Mouse (Mus musculus) heart, embryonic 12.5 days (tissue): ENCODE results near the gene Lgi4. TPM values are rescaled to one million over a fixed set of nuclear protein-coding genes. Genes with fewer than 3 reads are reported as not detected.

ENCODE experiments used
- ATAC-seq: fragments of 200-750 bp; cut with Nextera tagmentation; 2 replicates; pipeline ENCODE4 v1.8.0; 2017; ENCODE audit warnings: moderate TSS enrichment, moderate library complexity; ENCODE audit not compliant: insufficient number of reproducible peaks, low FRiP score
- H3K27ac ChIP-seq: fragments of 300-500 bp; sonication (generic); 2 replicates; pipeline ENCODE4 v1.5.1; 2016; ENCODE audit warnings: mild to moderate bottlenecking, moderate library complexity; ENCODE audit not compliant: poor library complexity, severe bottlenecking
- H3K27me3 ChIP-seq: fragments of 300-500 bp; sonication (generic); replicated peaks from 2 replicates; pipeline ENCODE4 v1.6.1; 2016; ENCODE audit warnings: mild to moderate bottlenecking, moderate library complexity
- H3K36me3 ChIP-seq: fragments of 300-500 bp; sonication (generic); 2 replicates; pipeline ENCODE4 v1.6.1; 2016; ENCODE audit warnings: mild to moderate bottlenecking, moderate library complexity
- H3K4me1 ChIP-seq: fragments of 300-500 bp; sonication (generic); replicated peaks from 2 replicates; pipeline ENCODE4 v1.6.1; 2016; ENCODE audit warnings: mild to moderate bottlenecking
- H3K4me2 ChIP-seq: fragments of 300-500 bp; sonication (generic); 2 replicates; pipeline ENCODE4 v1.6.1; 2016; ENCODE audit warnings: mild to moderate bottlenecking, moderate library complexity
- H3K4me3 ChIP-seq: fragments of 300-500 bp; sonication (generic); 2 replicates; pipeline ENCODE4 v1.5.1; 2016; ENCODE audit warnings: mild to moderate bottlenecking
- H3K9ac ChIP-seq: fragments of 300-500 bp; sonication (generic); 2 replicates; pipeline ENCODE4 v1.6.1; 2016; ENCODE audit warnings: mild to moderate bottlenecking, moderate library complexity
- H3K9me3 ChIP-seq: fragments of 300-500 bp; sonication (generic); replicated peaks from 2 replicates; pipeline ENCODE4 v1.6.1; 2016; ENCODE audit warnings: mild to moderate bottlenecking, moderate library complexity
- WGBS: fragments of 180-500 bp; shearing (Covaris S2); methylation state at CpG from one replicate; pipeline ENCODE4 v1.1.7; 2016; 5-methylcytosine and 5-hydroxymethylcytosine counted together
- polyA plus RNA-seq: library from polyadenylated mRNA; unstranded; fragments of >200 nt; fragmentation: Nextera tagmentation; extraction: Ambion mirVana; gene quantifications from 2 replicates; pipeline ENCODE4 v1.2.1, GENCODE M21; 2016

Lgi4 gene
- polyA plus RNA-seq, 1 experiment from 2014 or later = 0.14 TPM

GRCm38 (mm10) chr7:31052251-31052635 lies 6.9 kb upstream of the Lgi4 start:
- peak overlapping the region; percentile 58 for H3K9ac ChIP-seq
- peak overlapping the region; percentile 42 for H3K4me3 ChIP-seq
- WGBS = 7% methylated on average over 22 of the region's 22 CpGs
- peaks cover 48% of the 10 kb centered on the region for H3K27me3 ChIP-seq
- H3K4me1 ChIP-seq = peaks cover 68% of the 10 kb centered on the region
- peak overlapping the region; percentile 75 for H3K4me2 ChIP-seq
- H3K9me3 ChIP-seq = no peaks in the 10 kb centered on the region
- ATAC-seq = no peak
- H3K36me3 ChIP-seq = no peaks in the 10 kb centered on the region
- no peak overlapping the region for H3K27ac ChIP-seq

- 2% methylated on average over 34 of the region's 34 CpGs for WGBS
- ATAC-seq = peak; percentile 33
- H3K4me1 ChIP-seq = peaks cover 68% of the 10 kb centered on the region
Measured at GRCm38 (mm10) chr7:31052636-31053434, 6.3 kb upstream of the Lgi4 start.

GRCm38 (mm10) chr7:31053882-31054447 lies 5.2 kb upstream of the Lgi4 start:
- Histone ChIP-seq H3K9me3 (no peaks in the 10 kb centered on the region), H3K36me3 (no peaks in the 10 kb centered on the region), H3K9ac (peak overlapping the region; percentile 71), H3K4me1 (peaks cover 68% of the 10 kb centered on the region), H3K27me3 (peaks cover 35% of the 10 kb centered on the region), H3K4me3 (peak overlapping the region; percentile 42), H3K4me2 (peak overlapping the region; percentile 75), H3K27ac (peak overlapping the region; percentile 96)
- WGBS = 15% methylated on average over 10 of the region's 10 CpGs
- ATAC-seq = no peak

More at GRCm38 (mm10) chr7:31052636-31053434, 6.3 kb upstream of the Lgi4 start:
- Histone ChIP-seq H3K27me3 (peaks cover 43% of the 10 kb centered on the region), H3K4me2 (peak overlapping the region; percentile 75), H3K27ac (0 out of 2 replicates have a peak overlapping the region, but pooled peaks have one; percentile 96), H3K4me3 (peak overlapping the region; percentile 42), H3K36me3 (no peaks in the 10 kb centered on the region), H3K9me3 (no peaks in the 10 kb centered on the region), H3K9ac (peak overlapping the region; percentile 71)

- WGBS = 22% methylated on average over 11 of the region's 11 CpGs
- ATAC-seq = peak; percentile 26
- peak overlapping the region; percentile 75 for H3K4me2 ChIP-seq
- peak overlapping the region; percentile 42 for H3K4me3 ChIP-seq
- H3K9me3 ChIP-seq = no peaks in the 10 kb centered on the region
- H3K4me1 ChIP-seq = peaks cover 67% of the 10 kb centered on the region
- peaks cover 27% of the 10 kb centered on the region for H3K27me3 ChIP-seq
- H3K9ac ChIP-seq = peak overlapping the region; percentile 71
- H3K27ac ChIP-seq = peak overlapping the region; percentile 96
- no peaks in the 10 kb centered on the region for H3K36me3 ChIP-seq
Measured at GRCm38 (mm10) chr7:31054661-31055320, 4.4 kb upstream of the Lgi4 start.

GRCm38 (mm10) chr7:31055354-31055824 lies 3.8 kb upstream of the Lgi4 start:
- peak overlapping the region; percentile 42 for H3K4me3 ChIP-seq
- no peaks in the 10 kb centered on the region for H3K9me3 ChIP-seq
- H3K4me1 ChIP-seq = peaks cover 61% of the 10 kb centered on the region
- H3K4me2 ChIP-seq = peak overlapping the region; percentile 75
- no peaks in the 10 kb centered on the region for H3K36me3 ChIP-seq
- ATAC-seq = peak; percentile 78
- WGBS = 8% methylated on average over 10 of the region's 10 CpGs
- H3K9ac ChIP-seq = peak overlapping the region; percentile 71
- peak overlapping the region; percentile 96 for H3K27ac ChIP-seq
- H3K27me3 ChIP-seq = peaks cover 21% of the 10 kb centered on the region

- ATAC-seq = no peak
- Histone ChIP-seq H3K4me1 (peaks cover 57% of the 10 kb centered on the region), H3K9ac (0 out of 2 replicates have a peak overlapping the region, but pooled peaks have one; percentile 71), H3K9me3 (no peaks in the 10 kb centered on the region), H3K27me3 (peaks cover 16% of the 10 kb centered on the region), H3K4me2 (peak overlapping the region; percentile 75), H3K27ac (peak overlapping the region; percentile 96), H3K4me3 (peak overlapping the region; percentile 42; the same call in 1 of the 2 replicates), H3K36me3 (no peaks in the 10 kb centered on the region)
- 15% methylated on average over 3 of the region's 4 CpGs for WGBS
Measured at GRCm38 (mm10) chr7:31055883-31056282, 3.3 kb upstream of the Lgi4 start.

GRCm38 (mm10) chr7:31056448-31056847 lies 2.7 kb upstream of the Lgi4 start:
- 72% methylated on average over 7 of the region's 7 CpGs for WGBS

GRCm38 (mm10) chr7:31057071-31057470 lies 2.1 kb upstream of the Lgi4 start, which contains the start of gene Fxyd1:
Fxyd1 (minus strand) TSS chr7:31057199.
- Histone ChIP-seq H3K27ac (peak within 1 kb of the TSS; percentile 96), H3K4me1 (peaks cover 45% of the 10 kb centered on the region), H3K9ac (0 out of 2 replicates have a peak within 1 kb of the TSS, but pooled peaks have one; percentile 71), H3K36me3 (no peaks in the 10 kb centered on the region), H3K4me3 (no peak within 1 kb of the TSS), H3K27me3 (peaks cover 4% of the 10 kb centered on the region), H3K4me2 (peak within 1 kb of the TSS; percentile 75), H3K9me3 (no peaks in the 10 kb centered on the region)
- no peak for ATAC-seq
- WGBS = 76% methylated on average over 2 of the region's 2 CpGs

More at GRCm38 (mm10) chr7:31056448-31056847, 2.7 kb upstream of the Lgi4 start:
- H3K9me3 ChIP-seq = no peaks in the 10 kb centered on the region
- H3K4me1 ChIP-seq = peaks cover 51% of the 10 kb centered on the region
- H3K9ac ChIP-seq = no peak overlapping the region
- H3K36me3 ChIP-seq = no peaks in the 10 kb centered on the region
- ATAC-seq = no peak
- H3K27me3 ChIP-seq = peaks cover 11% of the 10 kb centered on the region
- H3K4me2 ChIP-seq = no peak overlapping the region
- H3K4me3 ChIP-seq = no peak overlapping the region
- H3K27ac ChIP-seq = 0 out of 2 replicates have a peak overlapping the region, but pooled peaks have one; percentile 34

GRCm38 (mm10) chr7:31057730-31058129 lies 1.4 kb upstream of the Lgi4 start:
- no peak overlapping the region for H3K4me2 ChIP-seq

GRCm38 (mm10) chr7:31058211-31058610 lies 931 bp upstream of the Lgi4 start:
- Histone ChIP-seq H3K36me3 (no peaks in the 10 kb centered on the region), H3K27ac (no peak overlapping the region), H3K4me2 (no peak overlapping the region), H3K4me3 (no peak overlapping the region), H3K9ac (no peak overlapping the region), H3K4me1 (peaks cover 33% of the 10 kb centered on the region), H3K9me3 (no peaks in the 10 kb centered on the region), H3K27me3 (no peaks in the 10 kb centered on the region; the same call in 1 of the 2 replicates)
- ATAC-seq = no peak
- WGBS = 83% methylated on average over 6 of the region's 6 CpGs

More at GRCm38 (mm10) chr7:31057730-31058129, 1.4 kb upstream of the Lgi4 start:
- Histone ChIP-seq H3K9me3 (no peaks in the 10 kb centered on the region), H3K4me1 (peaks cover 38% of the 10 kb centered on the region), H3K9ac (no peak overlapping the region), H3K36me3 (no peaks in the 10 kb centered on the region), H3K4me3 (no peak overlapping the region), H3K27ac (no peak overlapping the region), H3K27me3 (no peaks in the 10 kb centered on the region; the same call in 1 of the 2 replicates)
- 68% methylated on average over 5 of the region's 5 CpGs for WGBS
- no peak for ATAC-seq
